Mouse (Mus musculus) limb, embryonic 14.5 days (tissue): ENCODE measurements around the gene Mpdz. TPM values are rescaled to one million over a fixed set of nuclear protein-coding genes. Genes with fewer than 3 reads are reported as not detected.

Source experiments
- ATAC-seq: fragments of 200-750 bp; cut with Nextera tagmentation; 2 replicates; pipeline ENCODE4 v1.8.0; 2017; ENCODE audit warnings: low read depth, moderate number of reproducible peaks, moderate TSS enrichment; ENCODE audit not compliant: low FRiP score
- DNase-seq: peaks from one replicate; pipeline ENCODE4 v3.0.0-alpha.2; 2015; ENCODE audit warnings: low spot score
- H3K27ac ChIP-seq: fragments of 300-500 bp; sonication (generic); replicated peaks from 2 replicates; pipeline ENCODE4 v1.5.1; 2014; ENCODE audit warnings: low read depth, mild to moderate bottlenecking, low read length, moderate library complexity, mixed read lengths
- H3K27me3 ChIP-seq: fragments of 300-500 bp; sonication (generic); 2 replicates; pipeline ENCODE4 v1.6.1; 2014; ENCODE audit warnings: low read length, mixed read lengths; ENCODE audit not compliant: control insufficient read depth, insufficient read depth
- H3K36me3 ChIP-seq: fragments of 300-500 bp; sonication (generic); 2 replicates; pipeline ENCODE4 v1.6.1; 2014; ENCODE audit warnings: mild to moderate bottlenecking, low read length, moderate library complexity, mixed read lengths; ENCODE audit not compliant: control insufficient read depth, insufficient read depth
- H3K4me1 ChIP-seq: fragments of 300-500 bp; sonication (generic); 2 replicates; pipeline ENCODE4 v1.6.1; 2014; ENCODE audit warnings: antibody characterized with exemption, low read length, mixed read lengths; ENCODE audit not compliant: control insufficient read depth, insufficient read depth
- H3K4me2 ChIP-seq: fragments of 300-500 bp; sonication (generic); replicated peaks from 2 replicates; pipeline ENCODE4 v1.6.1; 2014; ENCODE audit warnings: low read depth, mild to moderate bottlenecking, low read length, moderate library complexity; ENCODE audit not compliant: severe bottlenecking
- H3K4me3 ChIP-seq: fragments of 300-500 bp; sonication (generic); replicated peaks from 2 replicates; pipeline ENCODE4 v1.5.1; 2014; ENCODE audit warnings: low read length
- H3K9ac ChIP-seq: fragments of 300-500 bp; sonication (generic); 2 replicates; pipeline ENCODE4 v1.6.1; 2014; ENCODE audit warnings: mild to moderate bottlenecking, low read depth, low read length, moderate library complexity; ENCODE audit not compliant: severe bottlenecking
- H3K9me3 ChIP-seq: fragments of 300-500 bp; sonication (generic); 2 replicates; pipeline ENCODE4 v1.6.1; 2016; ENCODE audit warnings: low read length; ENCODE audit not compliant: control insufficient read depth
- POLR2A ChIP-seq: fragments of 200-500 bp; IDR thresholded peaks from 2 replicates; pipeline ENCODE4 v1.8.0; 2012; ENCODE audit warnings: inconsistent platforms, mild to moderate bottlenecking, moderate library complexity, borderline replicate concordance; ENCODE audit not compliant: insufficient read depth, insufficient read length; ENCODE audit errors: extremely low read depth
- WGBS: fragments of 180-500 bp; shearing (Covaris S2); extraction: QIAGEN DNeasy Blood & Tissue Kit; methylation state at CpG from one replicate; pipeline ENCODE4 v1.1.7; 2014; 5-methylcytosine and 5-hydroxymethylcytosine counted together
- polyA plus RNA-seq, 2 experiments: library from polyadenylated mRNA; depleted of rRNA in 1 of 2; stranded (reverse) in 1 of 2; unstranded in 1 of 2; fragments of >200 nt; fragmentation: Nextera tagmentation in 1 of 2; extraction: Ambion mirVana in 1 of 2; gene quantifications; 2 replicates each; pipeline versions ENCODE4 v1.2.1 to v1.2.3; 2012 to 2014

Gene Mpdz
- polyA plus RNA-seq (2012; rRNA removed) (65.2 and 66.3 TPM in 2 replicates), polyA plus RNA-seq (2014; fragmentation: Nextera tagmentation; extraction: Ambion mirVana) (44.0 and 50.5 TPM in 2 replicates)

DNA sequence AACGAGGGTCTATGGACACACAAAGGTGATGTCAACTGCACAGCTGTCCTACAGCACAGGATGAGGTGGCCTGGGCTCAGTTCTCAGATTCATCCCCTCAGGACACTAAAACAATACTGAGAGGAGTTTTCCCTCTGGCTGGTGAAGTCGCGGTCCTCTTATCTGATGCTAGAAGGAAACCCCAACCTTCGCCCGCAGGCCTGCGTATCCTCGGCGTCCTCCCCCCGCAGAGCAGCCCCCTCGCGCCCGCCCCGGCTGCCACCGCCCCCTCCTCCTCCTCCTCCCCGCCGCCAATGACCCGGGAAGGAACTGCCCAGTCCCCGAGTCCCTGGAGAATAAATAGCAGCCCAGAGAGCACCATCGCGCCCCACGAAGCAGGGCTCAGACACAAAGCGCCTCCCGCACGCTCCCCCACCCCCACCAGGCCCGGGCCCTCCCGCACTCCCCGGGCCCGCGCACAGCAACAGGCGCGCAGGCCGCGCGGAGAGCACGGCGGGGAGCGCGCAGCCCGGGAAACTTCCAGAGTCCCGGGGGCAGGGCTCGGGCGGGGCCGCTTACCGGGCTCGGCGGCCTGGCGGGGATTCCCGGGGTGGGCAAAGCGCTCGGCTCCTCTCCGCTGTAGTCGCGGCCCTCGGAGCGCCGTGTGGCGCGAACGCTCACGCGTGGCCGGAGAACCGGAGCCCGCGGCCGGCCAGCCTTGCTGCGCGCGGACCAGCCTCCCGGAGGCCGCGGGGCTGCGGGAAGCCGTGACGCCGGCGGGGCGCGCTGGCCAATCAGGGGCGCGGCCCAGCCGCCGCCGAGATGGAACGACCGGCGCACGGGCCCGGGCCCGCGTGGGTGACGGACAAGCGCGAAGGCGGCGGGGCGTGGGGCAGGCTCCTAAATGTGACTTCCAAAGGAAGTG lies at the start of gene Mpdz:
Gene Mpdz, minus strand, starts transcription at position 738 of the 904 bp plus-strand sequence.
- peak within 1 kb of the TSS; percentile 90 for H3K27ac ChIP-seq
- H3K4me3 ChIP-seq: peak within 1 kb of the TSS; percentile 64
- H3K4me2 ChIP-seq: peak within 1 kb of the TSS; percentile 70
- peak; percentile 50; the same call in 1 of the 2 replicates for TF ChIP-seq POLR2A
- no peaks in the 10 kb centered on the region for H3K27me3 ChIP-seq
- ATAC-seq (peak; percentile 93), DNase-seq (peak; percentile 63)
- under 1% methylated on average over 71 of the region's 97 CpGs for WGBS
- no peaks in the 10 kb centered on the region for H3K36me3 ChIP-seq
- H3K9ac ChIP-seq: peak within 1 kb of the TSS; percentile 98
- peaks cover 6% of the 10 kb centered on the region for H3K4me1 ChIP-seq
- H3K9me3 ChIP-seq: no peaks in the 10 kb centered on the region

DNA sequence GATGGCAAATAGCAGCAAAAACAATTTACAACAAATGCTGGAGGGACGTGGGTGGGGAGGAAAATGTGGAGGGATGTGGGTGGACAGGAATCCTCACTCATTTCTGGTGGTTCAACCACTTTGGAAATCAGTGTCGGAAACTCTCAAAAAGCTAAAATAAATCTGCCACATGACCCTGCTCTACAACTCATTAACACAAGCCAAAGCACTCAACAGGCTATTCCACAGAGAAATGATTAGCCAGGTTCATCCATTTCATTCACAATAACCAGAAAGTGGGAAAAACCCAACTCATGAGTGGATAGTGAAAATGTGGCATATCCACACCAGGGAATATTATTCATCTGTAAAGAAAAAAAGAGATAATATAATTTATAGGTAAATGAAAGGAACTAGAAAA lies 47.9 kb upstream of the Mpdz start:
- Histone ChIP-seq H3K9ac (no peak overlapping the region), H3K27ac (no peak overlapping the region), H3K4me1 (no peaks in the 10 kb centered on the region), H3K9me3 (no peaks in the 10 kb centered on the region), H3K4me2 (no peak overlapping the region), H3K4me3 (no peak overlapping the region), H3K36me3 (no peaks in the 10 kb centered on the region), H3K27me3 (no peaks in the 10 kb centered on the region)
- DNase-seq (no peak), ATAC-seq (no peak)
- WGBS: 77% methylated on average over 2 of the region's 2 CpGs
- TF ChIP-seq POLR2A: no peak

DNA sequence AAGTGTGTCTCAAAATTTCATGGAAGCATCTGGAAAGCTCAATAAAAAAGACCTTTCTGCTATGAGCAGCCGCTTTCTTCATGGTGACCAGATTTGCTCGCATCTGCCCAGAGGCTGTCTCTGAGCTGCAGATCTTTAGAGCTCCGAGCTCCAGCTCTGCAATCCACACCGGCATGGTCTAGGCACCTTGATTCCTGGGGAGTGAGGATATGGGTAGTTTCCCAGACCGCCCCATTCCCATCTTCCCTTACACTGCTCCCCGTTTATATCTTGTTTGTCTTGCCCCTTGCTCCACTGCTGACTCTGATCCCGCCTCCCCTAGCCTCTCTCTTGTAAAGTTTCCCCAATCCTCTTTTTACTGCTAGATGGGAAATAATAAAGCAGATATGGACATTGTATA lies 42.0 kb upstream of the Mpdz start:
- Histone ChIP-seq H3K4me1 (peaks cover 13% of the 10 kb centered on the region), H3K27me3 (no peaks in the 10 kb centered on the region), H3K36me3 (no peaks in the 10 kb centered on the region), H3K4me3 (no peak overlapping the region), H3K9me3 (no peaks in the 10 kb centered on the region), H3K27ac (peak overlapping the region; percentile 81), H3K4me2 (peak overlapping the region; percentile 24), H3K9ac (peak overlapping the region; percentile 28; the same call in 1 of the 2 replicates)
- DNase-seq: no peak
- no peak for TF ChIP-seq POLR2A
- peak; percentile 50 for ATAC-seq
- 53% methylated on average over 7 of the region's 7 CpGs for WGBS

DNA sequence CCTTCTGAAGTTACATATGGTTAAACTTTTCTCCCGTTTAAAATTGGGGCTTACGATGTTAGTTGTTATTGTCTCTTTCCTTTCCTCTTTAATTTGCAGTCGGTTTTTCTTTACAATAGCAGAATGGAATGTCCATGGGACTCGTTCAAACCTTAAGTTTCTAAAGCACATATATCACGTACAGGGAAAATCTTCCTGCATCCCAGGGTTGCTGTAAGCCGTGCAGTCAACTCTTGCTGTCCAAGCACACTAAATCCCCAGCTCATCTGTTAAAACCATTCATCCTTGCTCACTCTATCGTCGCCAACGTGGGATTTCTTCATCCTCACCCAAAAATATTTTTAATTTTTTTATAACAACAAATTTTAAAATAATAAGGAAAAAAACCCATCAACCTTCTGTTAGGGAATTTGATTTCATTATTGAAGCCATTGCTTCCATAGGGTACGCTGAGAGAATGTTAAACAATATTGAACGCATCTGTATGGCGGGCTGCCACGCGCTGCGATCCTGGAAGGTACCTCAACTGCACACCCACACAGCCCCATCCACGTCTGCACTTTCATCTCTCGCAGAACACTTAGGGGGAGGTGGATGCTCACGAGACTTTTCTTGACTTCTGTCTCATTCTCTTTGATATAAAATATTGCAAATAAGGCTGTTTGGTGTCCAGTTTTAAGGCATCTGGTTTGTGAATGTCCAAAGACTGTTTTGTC lies 41.4 kb upstream of the Mpdz start:
- H3K27ac ChIP-seq: peak overlapping the region; percentile 81
- ATAC-seq: peak; percentile 86
- 44% methylated on average over 18 of the region's 18 CpGs for WGBS
- no peak overlapping the region for H3K4me3 ChIP-seq
- no peaks in the 10 kb centered on the region for H3K9me3 ChIP-seq
- DNase-seq: peak; percentile 71
- peak overlapping the region; percentile 24 for H3K4me2 ChIP-seq
- no peak for TF ChIP-seq POLR2A
- H3K9ac ChIP-seq: peak overlapping the region; percentile 28; the same call in 1 of the 2 replicates
- peaks cover 13% of the 10 kb centered on the region for H3K4me1 ChIP-seq
- no peaks in the 10 kb centered on the region for H3K36me3 ChIP-seq
- H3K27me3 ChIP-seq: no peaks in the 10 kb centered on the region

DNA sequence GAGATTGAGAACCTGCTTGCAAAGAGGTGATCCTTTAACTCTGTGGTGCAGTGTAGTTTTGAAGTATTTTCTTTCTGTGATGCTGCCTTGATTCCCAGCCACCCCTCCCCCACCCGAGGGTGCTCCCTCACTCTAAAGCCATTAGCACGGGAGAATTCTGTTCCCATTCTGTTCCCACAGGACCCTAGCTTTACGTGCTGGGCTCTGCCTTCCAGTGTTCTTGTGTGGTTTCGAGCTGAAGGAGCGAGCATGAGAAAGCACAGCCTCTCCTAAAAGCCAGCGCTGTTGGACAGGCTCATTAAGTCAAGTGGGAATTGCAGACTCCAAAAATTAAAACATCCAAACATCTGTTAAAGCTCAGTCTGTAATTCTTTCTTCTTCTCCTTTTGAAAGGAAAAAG lies 40.5 kb upstream of the Mpdz start:
- Histone ChIP-seq H3K36me3 (no peaks in the 10 kb centered on the region), H3K27me3 (no peaks in the 10 kb centered on the region), H3K4me3 (no peak overlapping the region), H3K9ac (no peak overlapping the region), H3K4me1 (peaks cover 13% of the 10 kb centered on the region), H3K9me3 (no peaks in the 10 kb centered on the region), H3K4me2 (peak overlapping the region; percentile 32), H3K27ac (no peak overlapping the region)
- 16% methylated on average over 6 of the region's 6 CpGs for WGBS
- ATAC-seq (no peak), DNase-seq (no peak)
- TF ChIP-seq POLR2A: no peak
